Mouse (Mus musculus) liver, embryonic 12.5 days (tissue): ENCODE data around the gene Eef1akmt3. TPM values are rescaled to one million over a fixed set of nuclear protein-coding genes. Genes with fewer than 3 reads are reported as not detected.

Source experiments
- ATAC-seq: fragments of 200-750 bp; cut with Nextera tagmentation; 2 replicates; pipeline ENCODE4 v1.8.0; 2017; ENCODE audit warnings: moderate number of reproducible peaks, mild to moderate bottlenecking, moderate library complexity
- H3K27ac ChIP-seq: fragments of 300-500 bp; sonication (generic); 2 replicates; pipeline ENCODE4 v1.5.1; 2016; ENCODE audit warnings: mild to moderate bottlenecking
- H3K27me3 ChIP-seq: fragments of 300-500 bp; sonication (generic); replicated peaks from 2 replicates; pipeline ENCODE4 v1.6.1; 2016; ENCODE audit warnings: mild to moderate bottlenecking, moderate library complexity
- H3K36me3 ChIP-seq: fragments of 300-500 bp; sonication (generic); 2 replicates; pipeline ENCODE4 v1.6.1; 2016; ENCODE audit warnings: mild to moderate bottlenecking, moderate library complexity
- H3K4me1 ChIP-seq: fragments of 300-500 bp; sonication (generic); 2 replicates; pipeline ENCODE4 v1.6.1; 2016
- H3K4me2 ChIP-seq: fragments of 300-500 bp; sonication (generic); 2 replicates; pipeline ENCODE4 v1.6.1; 2016; ENCODE audit warnings: mild to moderate bottlenecking, moderate library complexity
- H3K4me3 ChIP-seq: fragments of 300-500 bp; sonication (generic); 2 replicates; pipeline ENCODE4 v1.5.1; 2016; ENCODE audit warnings: mild to moderate bottlenecking, moderate library complexity
- H3K9ac ChIP-seq: fragments of 300-500 bp; sonication (generic); 2 replicates; pipeline ENCODE4 v1.6.1; 2016; ENCODE audit warnings: mild to moderate bottlenecking, moderate library complexity
- H3K9me3 ChIP-seq: fragments of 300-500 bp; sonication (generic); replicated peaks from 2 replicates; pipeline ENCODE4 v1.6.1; 2016; ENCODE audit warnings: mild to moderate bottlenecking, moderate library complexity
- WGBS: fragments of 180-500 bp; shearing (Covaris S2); methylation state at CpG from one replicate; pipeline ENCODE4 v1.1.7; 2016; ENCODE audit not compliant: insufficient replicate concordance; 5-methylcytosine and 5-hydroxymethylcytosine counted together
- polyA plus RNA-seq: library from polyadenylated mRNA; unstranded; fragments of >200 nt; fragmentation: Nextera tagmentation; extraction: Ambion mirVana; gene quantifications from 2 replicates; pipeline ENCODE4 v1.2.1, GENCODE M21; 2016

The Eef1akmt3 gene
- polyA plus RNA-seq, 1 experiment from 2014 or later, result 0.13 TPM

DNA sequence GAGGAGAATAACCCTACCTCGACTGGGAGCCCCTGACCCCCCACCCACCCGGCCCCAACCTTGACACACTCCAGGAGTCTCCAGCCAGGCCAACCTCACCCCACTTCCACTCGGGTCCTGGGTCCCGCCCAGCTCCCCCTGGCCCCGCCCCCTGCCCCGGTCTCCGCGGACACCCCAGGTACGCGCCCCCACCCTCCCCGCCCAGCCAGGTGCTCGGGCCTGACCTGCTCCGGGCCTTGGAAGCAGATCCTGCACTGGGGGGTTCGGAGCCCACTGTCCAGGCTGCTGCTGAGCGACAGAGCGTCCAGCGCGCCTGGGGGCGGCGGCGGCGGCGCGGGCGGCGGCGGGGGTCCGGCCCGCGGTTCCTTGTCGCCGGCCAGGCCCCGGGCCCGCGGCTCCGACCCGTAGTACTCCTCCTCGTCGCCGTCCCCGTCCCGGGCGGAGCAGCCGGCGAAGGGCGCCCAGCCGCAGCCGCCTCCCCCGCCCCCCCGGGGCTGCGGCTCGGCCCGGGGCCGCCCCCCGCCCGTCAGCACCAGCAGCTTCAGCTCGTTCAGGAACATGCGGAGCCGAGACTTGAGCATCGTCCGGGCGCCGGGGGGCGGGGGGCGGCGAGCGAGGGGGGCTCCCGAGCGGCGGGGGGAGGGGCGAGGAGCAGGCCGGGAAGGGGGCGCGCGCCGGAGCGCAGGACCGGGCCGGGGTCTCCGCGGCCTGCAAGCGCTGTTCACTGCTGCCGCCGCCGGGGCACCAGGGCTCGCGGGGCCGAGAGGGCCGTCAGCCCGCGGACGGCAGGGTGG is 18.1 kb upstream of the Eef1akmt3 start:
- Histone ChIP-seq H3K27ac (no peak overlapping the region), H3K4me3 (peak overlapping the region; percentile 67), H3K9ac (peak overlapping the region; percentile 64), H3K36me3 (no peaks in the 10 kb centered on the region; the same call in 1 of the 2 replicates), H3K4me2 (peak overlapping the region; percentile 98), H3K27me3 (peaks cover 83% of the 10 kb centered on the region), H3K4me1 (peaks cover 39% of the 10 kb centered on the region), H3K9me3 (no peaks in the 10 kb centered on the region)
- ATAC-seq, result no peak
- WGBS, result under 1% methylated on average over 56 of the region's 92 CpGs

GRCm38 (mm10) chr10:127058708-127059107 is 17.4 kb upstream of the Eef1akmt3 start:
- H3K9ac ChIP-seq, result no peak overlapping the region
- peaks cover 36% of the 10 kb centered on the region for H3K4me1 ChIP-seq
- no peak for ATAC-seq
- peaks cover 90% of the 10 kb centered on the region for H3K27me3 ChIP-seq
- H3K36me3 ChIP-seq, result no peaks in the 10 kb centered on the region; the same call in 1 of the 2 replicates
- H3K4me2 ChIP-seq, result peak overlapping the region; percentile 98
- no peaks in the 10 kb centered on the region for H3K9me3 ChIP-seq
- WGBS, result 12% methylated on average over 8 of the region's 8 CpGs
- no peak overlapping the region for H3K27ac ChIP-seq
- peak overlapping the region; percentile 67; the same call in 1 of the 2 replicates for H3K4me3 ChIP-seq

- Histone ChIP-seq H3K9ac (no peak overlapping the region), H3K27ac (no peak overlapping the region), H3K4me2 (no peak overlapping the region), H3K36me3 (no peaks in the 10 kb centered on the region; the same call in 1 of the 2 replicates), H3K9me3 (no peaks in the 10 kb centered on the region), H3K4me3 (no peak overlapping the region), H3K27me3 (peaks cover 95% of the 10 kb centered on the region), H3K4me1 (peaks cover 34% of the 10 kb centered on the region)
- 2% methylated on average over 9 of the region's 9 CpGs for WGBS
- 0 out of 2 replicates have a peak, but pooled peaks have one; percentile 14 for ATAC-seq
Observed at GRCm38 (mm10) chr10:127058161-127058560, 16.8 kb upstream of the Eef1akmt3 start.

DNA sequence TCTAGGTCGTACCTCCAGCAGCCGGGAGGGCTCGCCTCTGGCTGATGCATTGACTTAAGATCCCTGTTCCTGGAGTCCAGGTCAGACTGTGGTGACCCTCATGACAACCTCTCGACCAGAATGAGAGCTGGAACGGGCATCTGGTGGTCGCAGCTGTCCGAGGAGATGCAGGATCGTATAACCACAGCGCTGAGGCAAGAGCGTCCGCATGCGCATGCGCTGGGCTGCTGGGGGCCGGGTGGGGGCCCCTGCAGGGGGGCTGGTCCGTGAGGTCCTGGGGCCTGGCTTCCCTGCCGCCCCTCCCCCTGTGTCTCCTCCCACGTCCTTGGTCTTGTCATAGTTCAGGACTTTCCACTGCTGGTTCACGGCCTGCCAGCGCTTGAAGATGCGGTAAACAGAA is 15.2 kb upstream of the Eef1akmt3 start:
- H3K27me3 ChIP-seq, result peaks cover 100% of the 10 kb centered on the region
- no peak overlapping the region for H3K9ac ChIP-seq
- 74% methylated on average over 20 of the region's 20 CpGs for WGBS

DNA sequence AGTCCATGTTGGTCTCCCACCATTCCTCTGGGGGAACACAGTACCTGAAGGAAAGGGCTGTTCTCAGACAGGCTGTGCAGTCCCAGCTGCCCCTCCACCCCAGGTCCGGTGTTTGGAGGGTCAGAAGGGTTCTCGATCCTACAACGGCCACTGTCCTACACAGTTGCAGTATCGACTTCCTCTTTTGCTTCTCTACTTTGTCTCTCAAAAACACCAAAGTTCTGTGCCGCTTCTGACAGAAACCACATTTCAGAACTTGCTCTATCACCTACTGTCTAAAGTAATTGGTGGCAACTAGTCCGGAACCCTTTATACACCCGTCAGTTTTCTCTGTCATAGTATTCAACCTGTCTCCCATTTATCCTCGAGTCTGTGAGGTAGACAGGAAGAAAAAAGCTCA is 14.1 kb upstream of the Eef1akmt3 start:
- H3K4me1 ChIP-seq, result peaks cover 24% of the 10 kb centered on the region
- H3K9me3 ChIP-seq, result no peaks in the 10 kb centered on the region
- H3K9ac ChIP-seq, result no peak overlapping the region
- H3K36me3 ChIP-seq, result no peaks in the 10 kb centered on the region; the same call in 1 of the 2 replicates
- no peak overlapping the region for H3K27ac ChIP-seq
- 48% methylated on average over 8 of the region's 8 CpGs for WGBS
- no peak overlapping the region for H3K4me3 ChIP-seq
- H3K4me2 ChIP-seq, result no peak overlapping the region
- ATAC-seq, result no peak
- peaks cover 100% of the 10 kb centered on the region for H3K27me3 ChIP-seq

More for the DNA sequence above, 15.2 kb upstream of the Eef1akmt3 start:
- no peak overlapping the region for H3K4me2 ChIP-seq
- no peak overlapping the region for H3K27ac ChIP-seq
- peaks cover 26% of the 10 kb centered on the region for H3K4me1 ChIP-seq
- ATAC-seq, result no peak
- H3K36me3 ChIP-seq, result no peaks in the 10 kb centered on the region; the same call in 1 of the 2 replicates
- no peaks in the 10 kb centered on the region for H3K9me3 ChIP-seq
- no peak overlapping the region for H3K4me3 ChIP-seq

DNA sequence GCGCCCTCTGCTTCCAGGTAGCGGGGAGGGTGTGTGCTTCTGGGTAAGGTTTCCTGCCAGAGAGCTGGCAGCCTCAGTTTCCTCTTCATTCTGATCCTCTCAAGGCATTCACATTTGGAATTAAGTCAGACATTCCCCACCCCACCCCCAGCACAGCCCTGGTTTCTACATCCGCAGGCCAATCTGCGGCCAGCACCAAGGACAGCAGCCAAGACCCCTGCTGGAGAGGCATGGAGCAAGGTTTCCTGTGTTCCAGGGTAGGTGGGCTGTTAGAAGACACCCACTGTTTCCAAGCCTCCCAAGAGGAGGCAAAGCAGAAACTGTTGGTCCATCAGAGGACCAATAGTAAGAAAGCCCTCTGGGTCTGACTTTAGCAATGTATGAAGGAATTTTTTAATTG is 13.3 kb upstream of the Eef1akmt3 start:
- no peak overlapping the region for H3K27ac ChIP-seq
- H3K4me3 ChIP-seq, result no peak overlapping the region
- no peak overlapping the region for H3K9ac ChIP-seq
- no peaks in the 10 kb centered on the region; the same call in 1 of the 2 replicates for H3K36me3 ChIP-seq
- H3K9me3 ChIP-seq, result no peaks in the 10 kb centered on the region
- H3K4me2 ChIP-seq, result no peak overlapping the region
- 53% methylated on average over 4 of the region's 4 CpGs for WGBS
- peaks cover 21% of the 10 kb centered on the region for H3K4me1 ChIP-seq
- ATAC-seq, result no peak
- H3K27me3 ChIP-seq, result peaks cover 100% of the 10 kb centered on the region

DNA sequence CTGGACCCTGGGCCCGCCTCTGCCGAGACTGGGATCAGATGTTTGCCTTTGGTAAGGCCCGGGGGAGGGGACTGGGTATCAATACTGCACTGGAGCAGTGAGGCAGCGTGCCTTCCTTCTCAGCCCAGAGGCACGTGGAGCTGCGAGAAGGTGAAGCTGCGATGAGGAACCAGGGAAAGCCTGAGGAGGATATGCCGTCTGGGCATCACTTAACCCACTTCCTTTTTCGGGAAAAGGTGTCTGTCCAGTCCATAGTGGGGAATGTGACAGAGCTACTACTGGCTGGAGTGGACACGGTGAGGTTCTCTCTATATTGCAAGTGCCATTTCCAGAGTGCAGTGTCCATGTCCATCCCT is 8.8 kb upstream of the Eef1akmt3 start:
- 5% methylated on average over 10 of the region's 10 CpGs for WGBS
- Histone ChIP-seq H3K9ac (no peak overlapping the region), H3K4me3 (no peak overlapping the region), H3K27me3 (peaks cover 80% of the 10 kb centered on the region), H3K4me1 (0 out of 2 replicates have a peak, but pooled peaks cover 13% of the 10 kb centered on the region), H3K36me3 (peaks cover 9% of the 10 kb centered on the region; the same call in 1 of the 2 replicates), H3K4me2 (no peak overlapping the region), H3K27ac (no peak overlapping the region), H3K9me3 (no peaks in the 10 kb centered on the region)
- no peak for ATAC-seq

DNA sequence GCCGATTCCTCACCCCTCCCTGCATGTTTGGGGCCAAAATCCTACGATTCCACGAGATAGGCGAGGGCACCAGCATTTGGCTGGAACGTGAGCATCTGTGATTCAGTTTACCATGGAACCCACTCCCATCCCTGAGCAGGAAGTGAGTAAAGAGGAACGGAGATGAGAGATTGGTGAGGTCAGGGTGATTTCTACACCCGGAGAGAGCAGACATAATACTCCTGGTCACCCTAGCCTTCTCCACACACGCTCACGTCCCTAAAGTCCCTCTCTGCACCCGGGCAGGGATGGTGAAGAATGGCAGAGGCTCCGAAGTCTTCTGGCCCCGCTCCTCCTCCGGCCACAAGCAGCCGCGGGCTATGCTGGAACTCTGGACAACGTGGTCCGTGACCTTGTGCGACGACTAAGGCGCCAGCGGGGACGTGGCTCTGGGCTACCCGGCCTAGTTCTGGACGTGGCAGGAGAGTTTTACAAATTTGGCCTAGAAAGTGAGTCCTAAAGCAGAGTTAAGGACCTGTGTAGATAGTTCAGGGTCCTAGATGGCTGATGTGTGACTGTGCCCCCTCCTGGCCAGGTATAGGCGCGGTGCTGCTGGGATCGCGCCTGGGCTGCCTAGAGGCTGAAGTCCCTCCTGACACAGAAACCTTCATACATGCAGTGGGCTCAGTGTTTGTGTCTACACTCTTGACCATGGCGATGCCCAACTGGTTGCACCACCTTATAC is 8.2 kb upstream of the Eef1akmt3 start:
- Histone ChIP-seq H3K27ac (no peak overlapping the region), H3K4me2 (peak overlapping the region; percentile 33), H3K9ac (no peak overlapping the region), H3K4me3 (no peak overlapping the region), H3K36me3 (peaks cover 14% of the 10 kb centered on the region), H3K9me3 (no peaks in the 10 kb centered on the region), H3K4me1 (0 out of 2 replicates have a peak, but pooled peaks cover 13% of the 10 kb centered on the region), H3K27me3 (peaks cover 75% of the 10 kb centered on the region)
- no peak for ATAC-seq
- 5% methylated on average over 29 of the region's 29 CpGs for WGBS

- Histone ChIP-seq H3K27ac (no peak overlapping the region), H3K4me3 (no peak overlapping the region), H3K9me3 (no peaks in the 10 kb centered on the region), H3K36me3 (peaks cover 20% of the 10 kb centered on the region), H3K9ac (no peak overlapping the region), H3K4me2 (peak overlapping the region; percentile 33), H3K27me3 (peaks cover 67% of the 10 kb centered on the region), H3K4me1 (0 out of 2 replicates have a peak, but pooled peaks cover 13% of the 10 kb centered on the region)
- WGBS, result 6% methylated on average over 35 of the region's 35 CpGs
- ATAC-seq, result no peak
Observed at GRCm38 (mm10) chr10:127048608-127049394, 7.5 kb upstream of the Eef1akmt3 start.

- Histone ChIP-seq H3K27ac (no peak within 1 kb of the TSS), H3K27me3 (peaks cover 59% of the 10 kb centered on the region), H3K9me3 (no peaks in the 10 kb centered on the region), H3K36me3 (peaks cover 26% of the 10 kb centered on the region), H3K4me3 (no peak within 1 kb of the TSS), H3K4me1 (peaks cover 18% of the 10 kb centered on the region), H3K4me2 (peak within 1 kb of the TSS; percentile 33), H3K9ac (no peak within 1 kb of the TSS)
- ATAC-seq, result no peak
- WGBS, result 18% methylated on average over 5 of the region's 5 CpGs
Observed at GRCm38 (mm10) chr10:127047954-127048353, 6.6 kb upstream of the Eef1akmt3 start, which contains the start of gene Cyp27b1. Gene Cyp27b1 (plus strand): TSS chr10:127048250.

GRCm38 (mm10) chr10:127043187-127043586 is 1.9 kb upstream of the Eef1akmt3 start:
- Histone ChIP-seq H3K27me3 (peaks cover 45% of the 10 kb centered on the region), H3K4me2 (peak overlapping the region; percentile 97), H3K9me3 (no peaks in the 10 kb centered on the region), H3K9ac (no peak overlapping the region), H3K4me1 (peaks cover 28% of the 10 kb centered on the region), H3K27ac (no peak overlapping the region), H3K4me3 (no peak overlapping the region), H3K36me3 (peaks cover 26% of the 10 kb centered on the region)
- 98% methylated on average over 6 of the region's 6 CpGs for WGBS
- no peak for ATAC-seq
